ENCODE assay signal across 8 mouse cellular contexts in genomic region chr15:79670249-79670971, GRCm38 (mm10). TPM values are rescaled to one million over a fixed set of nuclear protein-coding genes. Genes with fewer than 3 reads are reported as not detected.
DNase-seq lines count a peak whose midpoint lies in the region; ATAC-seq and TF ChIP-seq lines count a peak whose summit lies in the region.

Tomm22 (plus strand) TSS chr15:79670861.

- peak within 1 kb of the TSS; percentile 62 for H3K4me3 ChIP-seq in forebrain, embryonic 11.5 days (ENCODE audit: low read depth, low read length)
- peak within 1 kb of the TSS; percentile 94 for H3K4me3 ChIP-seq in heart, embryonic 16.5 days (ENCODE audit: low read length)
- peak within 1 kb of the TSS; percentile 74 for H3K4me3 ChIP-seq in liver, embryonic 16.5 days (ENCODE audit: low read depth, low read length)
- H3K4me3 ChIP-seq in neural tube, embryonic 13.5 days: peak within 1 kb of the TSS; percentile 84
- peak within 1 kb of the TSS; percentile 93 for H3K4me3 ChIP-seq in testis, adult 2 months (ENCODE audit: control insufficient read depth, low read depth, low read length)

- H3K9ac ChIP-seq in forebrain, embryonic 11.5 days (ENCODE audit: low read length): peak within 1 kb of the TSS; percentile 78
- peak within 1 kb of the TSS; percentile 95 for H3K9ac ChIP-seq in heart, embryonic 16.5 days (ENCODE audit: low read length)
- peak within 1 kb of the TSS; percentile 79 for H3K9ac ChIP-seq in liver, embryonic 16.5 days (ENCODE audit: low read depth, low read length)
- H3K9ac ChIP-seq in neural tube, embryonic 13.5 days: peak within 1 kb of the TSS; percentile 88

- H3K9me3 ChIP-seq in forebrain, embryonic 11.5 days (ENCODE audit: control insufficient read depth, low read length): no peaks in the 10 kb centered on the region
- no peaks in the 10 kb centered on the region for H3K9me3 ChIP-seq in heart, embryonic 16.5 days (replicated peaks; ENCODE audit: control insufficient read depth, low read length)
- H3K9me3 ChIP-seq in liver, embryonic 16.5 days (replicated peaks; ENCODE audit: control insufficient read depth, low read length): no peaks in the 10 kb centered on the region
- no peaks in the 10 kb centered on the region for H3K9me3 ChIP-seq in neural tube, embryonic 13.5 days

- peak; percentile 82 for TF ChIP-seq POLR2A in testis, adult 2 months (IDR thresholded peaks at IDR 0.05; ENCODE audit: control insufficient read depth, low read depth, low read length)

- peaks cover 2% of the 10 kb centered on the region; the same call in 1 of the 2 replicates for H3K4me1 ChIP-seq in forebrain, embryonic 11.5 days (replicated peaks; ENCODE audit: control insufficient read depth, insufficient read depth, low read length)
- peaks cover 23% of the 10 kb centered on the region for H3K4me1 ChIP-seq in heart, embryonic 16.5 days (ENCODE audit: control insufficient read depth, insufficient read depth, low read length)
- H3K4me1 ChIP-seq in liver, embryonic 16.5 days (ENCODE audit: control insufficient read depth, low read depth, low read length): peaks cover 13% of the 10 kb centered on the region
- H3K4me1 ChIP-seq in neural tube, embryonic 13.5 days (replicated peaks): peaks cover 7% of the 10 kb centered on the region
- H3K4me1 ChIP-seq in testis, adult 2 months (ENCODE audit: control insufficient read depth, insufficient read depth, low read length): peaks cover 5% of the 10 kb centered on the region

- DNase-seq in CD8-positive naive resting alpha-beta T cell, adult 2 months (ENCODE audit: low read depth in 2 of 2, low spot score in 2 of 2): peak; percentile 81 to 84
- peak; percentile 77 for DNase-seq in c-Kit-positive CD71-negative TER-119-negative erythroid progenitor cells, embryonic 14.5 days (ENCODE audit: low read depth)
- DNase-seq in forebrain, embryonic 11.5 days (ENCODE audit: low spot score): peak; percentile 94
- DNase-seq in kidney, postnatal 4 days: peak; percentile 90 to 94

- WGBS in forebrain, embryonic 11.5 days: 22% methylated on average over 33 of the region's 33 CpGs
- WGBS in heart, embryonic 16.5 days: 17% methylated on average over 32 of the region's 33 CpGs
- 14% methylated on average over 33 of the region's 33 CpGs for WGBS in liver, embryonic 16.5 days (ENCODE audit: insufficient replicate concordance)
- WGBS in neural tube, embryonic 13.5 days: 20% methylated on average over 32 of the region's 33 CpGs

- H3K36me3 ChIP-seq in forebrain, embryonic 11.5 days (ENCODE audit: control insufficient read depth, insufficient read depth, low read length): no peaks in the 10 kb centered on the region; the same call in 1 of the 2 replicates
- peaks cover 25% of the 10 kb centered on the region for H3K36me3 ChIP-seq in heart, embryonic 16.5 days (ENCODE audit: control insufficient read depth, insufficient read depth)
- peaks cover 22% of the 10 kb centered on the region for H3K36me3 ChIP-seq in liver, embryonic 16.5 days (ENCODE audit: control insufficient read depth, insufficient read depth)
- peaks cover 55% of the 10 kb centered on the region for H3K36me3 ChIP-seq in neural tube, embryonic 13.5 days
- no peaks in the 10 kb centered on the region; the same call in 1 of the 2 replicates for H3K36me3 ChIP-seq in testis, adult 2 months (ENCODE audit: control insufficient read depth, insufficient read depth, low read length)

- peak; percentile 98 for ATAC-seq in forebrain, embryonic 11.5 days (replicated peaks; ENCODE audit: low FRiP score)
- peak; percentile 94 for ATAC-seq in heart, embryonic 16.5 days (replicated peaks; ENCODE audit: extremely low read depth, insufficient read depth, low FRiP score)
- ATAC-seq in liver, embryonic 16.5 days (ENCODE audit: low read depth): peak; percentile 98
- peak; percentile 96 for ATAC-seq in neural tube, embryonic 13.5 days (ENCODE audit: low read depth)

- no peaks in the 10 kb centered on the region for H3K27me3 ChIP-seq in forebrain, embryonic 11.5 days (ENCODE audit: control insufficient read depth, insufficient read depth, low read length)
- H3K27me3 ChIP-seq in heart, embryonic 16.5 days (ENCODE audit: control insufficient read depth, insufficient read depth, low read length): no peaks in the 10 kb centered on the region
- H3K27me3 ChIP-seq in liver, embryonic 16.5 days (ENCODE audit: control insufficient read depth, insufficient read depth, low read depth, low read length): no peaks in the 10 kb centered on the region
- no peaks in the 10 kb centered on the region for H3K27me3 ChIP-seq in neural tube, embryonic 13.5 days
- no peaks in the 10 kb centered on the region for H3K27me3 ChIP-seq in testis, adult 2 months (ENCODE audit: control insufficient read depth, insufficient read depth, low read length)

- peak; percentile 58; the same call in 1 of the 2 replicates for TF ChIP-seq CTCF in testis, adult 2 months (IDR thresholded peaks at IDR 0.05; ENCODE audit: control insufficient read depth, insufficient read depth, insufficient replicate concordance, low read depth, low read length)

- peak within 1 kb of the TSS; percentile 63 for H3K4me2 ChIP-seq in forebrain, embryonic 11.5 days (ENCODE audit: low read depth, low read length, severe bottlenecking)
- H3K4me2 ChIP-seq in heart, embryonic 16.5 days (ENCODE audit: low read depth, low read length): peak within 1 kb of the TSS; percentile 71
- peak within 1 kb of the TSS; percentile 71 for H3K4me2 ChIP-seq in liver, embryonic 16.5 days (ENCODE audit: low read depth, low read length)
- H3K4me2 ChIP-seq in neural tube, embryonic 13.5 days: peak within 1 kb of the TSS; percentile 84

- H3K27ac ChIP-seq in forebrain, embryonic 11.5 days (ENCODE audit: low read depth, low read length): no peak within 1 kb of the TSS
- H3K27ac ChIP-seq in heart, embryonic 16.5 days (ENCODE audit: low read length): peak within 1 kb of the TSS; percentile 58
- peak within 1 kb of the TSS; percentile 54 for H3K27ac ChIP-seq in liver, embryonic 16.5 days (ENCODE audit: low read length)
- 0 out of 2 replicates have a peak within 1 kb of the TSS, but pooled peaks have one; percentile 56 for H3K27ac ChIP-seq in neural tube, embryonic 13.5 days (replicated peaks)
- peak within 1 kb of the TSS; percentile 86 for H3K27ac ChIP-seq in testis, adult 2 months (ENCODE audit: control insufficient read depth, insufficient read depth, low read depth, low read length)

RNA-seq across cellular contexts. Expression of gene Tomm22, which starts in this region (rescaled TPM):
- polyA plus RNA-seq in forebrain, embryonic 11.5 days (2014; fragmentation: Nextera tagmentation; extraction: Ambion mirVana): 271 and 288 TPM in 2 replicates
- 245 and 258 TPM in 2 replicates for polyA plus RNA-seq in heart, embryonic 16.5 days (2015; fragmentation: Nextera tagmentation; extraction: Ambion mirVana)
- polyA plus RNA-seq in liver, embryonic 16.5 days (2015; fragmentation: Nextera tagmentation; extraction: Ambion mirVana): 116 and 125 TPM in 2 replicates
- 263 and 294 TPM in 2 replicates for polyA plus RNA-seq in neural tube, embryonic 13.5 days (2015; fragmentation: Nextera tagmentation; extraction: Ambion mirVana)
- polyA plus RNA-seq in testis, adult 2 months (2012; rRNA removed): 301 and 361 TPM in 2 replicates
